Mouse (Mus musculus) R1 (cell line): ENCODE measurements around the gene Selenbp1.
A peak's percentile ranks its signal among the peaks of the same experiment; 100 is the strongest.
"Not testable (repeated sequence)": the region's sequence is repeated elsewhere in the genome, so short reads cannot be mapped to it uniquely, and the experiment has no call there.

Experiments
- DNase-seq: peaks from one replicate; pipeline ENCODE4 v3.0.0-alpha.2; 2018; ENCODE audit warnings: low read depth, low spot score

Selenbp1 gene

GRCm38 (mm10) chr3:94932279-94932678 lies 577 bp upstream of the Selenbp1 start:
- DNase-seq, result not testable (repeated sequence)

GRCm38 (mm10) chr3:94933604-94934003 lies 748 bp downstream of the Selenbp1 start:
- DNase-seq, result not testable (repeated sequence)

- DNase-seq, result not testable (repeated sequence)
These were observed 1.7 kb downstream of the Selenbp1 start for GRCm38 (mm10) chr3:94934564-94934963.

GRCm38 (mm10) chr3:94935332-94935731 lies 2.5 kb downstream of the Selenbp1 start:
- DNase-seq, result not testable (repeated sequence)

GRCm38 (mm10) chr3:94936147-94936546 lies 3.3 kb downstream of the Selenbp1 start:
- DNase-seq, result not testable (repeated sequence)

GRCm38 (mm10) chr3:94937194-94937593 lies 4.3 kb downstream of the Selenbp1 start:
- not testable (repeated sequence) for DNase-seq

- DNase-seq, result not testable (repeated sequence)
These were observed 7.2 kb downstream of the Selenbp1 start for GRCm38 (mm10) chr3:94940033-94940432.

GRCm38 (mm10) chr3:94942211-94942967 lies 9.5 kb downstream of the Selenbp1 start:
- not testable (repeated sequence) for DNase-seq

- DNase-seq, result peak; percentile 28
These were observed 10.8 kb downstream of the Selenbp1 start for GRCm38 (mm10) chr3:94943706-94944105.

GRCm38 (mm10) chr3:94948066-94948614 lies 15.3 kb downstream of the Selenbp1 start:
- DNase-seq, result peak; percentile 41

GRCm38 (mm10) chr3:94949645-94950044 lies 16.8 kb downstream of the Selenbp1 start:
- DNase-seq, result no peak

- peak; percentile 77 for DNase-seq
These were observed 19.9 kb downstream of the Selenbp1 start for GRCm38 (mm10) chr3:94952806-94953205.

GRCm38 (mm10) chr3:94953384-94953763 lies 20.5 kb downstream of the Selenbp1 start:
- no peak for DNase-seq

- peak; percentile 99 for DNase-seq
These were observed 21.1 kb downstream of the Selenbp1 start, which contains the start of gene Rfx5 for GRCm38 (mm10) chr3:94953764-94954616. TSS of gene Rfx5 (plus strand) at chr3:94954075.

- DNase-seq, result no peak
These were observed 25.4 kb downstream of the Selenbp1 start for GRCm38 (mm10) chr3:94958295-94958694.

GRCm38 (mm10) chr3:94959871-94960270 lies 27.0 kb downstream of the Selenbp1 start:
- DNase-seq, result peak; percentile 15

- DNase-seq, result peak; percentile 38
These were observed 27.5 kb downstream of the Selenbp1 start for GRCm38 (mm10) chr3:94960322-94960721.

- no peak for DNase-seq
These were observed 32.1 kb downstream of the Selenbp1 start for GRCm38 (mm10) chr3:94964989-94965388.

GRCm38 (mm10) chr3:94965878-94966277 lies 33.0 kb downstream of the Selenbp1 start:
- DNase-seq, result no peak

- no peak for DNase-seq
These were observed 39.7 kb downstream of the Selenbp1 start for GRCm38 (mm10) chr3:94972552-94972951.

- peak; percentile 20 for DNase-seq
These were observed 40.8 kb downstream of the Selenbp1 start for GRCm38 (mm10) chr3:94973620-94974019.

GRCm38 (mm10) chr3:94974026-94974527 lies 41.2 kb downstream of the Selenbp1 start:
- DNase-seq, result peak; percentile 35
